Mouse (Mus musculus) hindbrain, embryonic 10.5 days (tissue): ENCODE measurements around the gene Gm21708. TPM values are rescaled to one million over a fixed set of nuclear protein-coding genes. Genes with fewer than 3 reads are reported as not detected.
"Not testable (repeated sequence)": the region's sequence is repeated elsewhere in the genome, so short reads cannot be mapped to it uniquely, and the experiment has no call there.

ENCODE experiments used
- DNase-seq: peaks from one replicate; pipeline ENCODE4 v3.0.0-alpha.2; 2017; ENCODE audit warnings: low spot score
- H3K27ac ChIP-seq: fragments of 300-500 bp; sonication (generic); 2 replicates; pipeline ENCODE4 v1.5.1; 2016; ENCODE audit warnings: mild to moderate bottlenecking, moderate library complexity
- H3K27me3 ChIP-seq: fragments of 300-500 bp; sonication (generic); 2 replicates; pipeline ENCODE4 v1.6.1; 2016; ENCODE audit warnings: mild to moderate bottlenecking; ENCODE audit not compliant: poor library complexity, insufficient read depth, severe bottlenecking
- H3K36me3 ChIP-seq: fragments of 300-500 bp; sonication (generic); 2 replicates; pipeline ENCODE4 v1.6.1; 2016; ENCODE audit warnings: mild to moderate bottlenecking, moderate library complexity
- H3K4me1 ChIP-seq: fragments of 300-500 bp; sonication (generic); replicated peaks from 2 replicates; pipeline ENCODE4 v1.6.1; 2016; ENCODE audit warnings: mild to moderate bottlenecking
- H3K4me3 ChIP-seq: fragments of 300-500 bp; sonication (generic); 2 replicates; pipeline ENCODE4 v1.5.1; 2016; ENCODE audit warnings: mild to moderate bottlenecking, moderate library complexity
- H3K9me3 ChIP-seq: fragments of 300-500 bp; sonication (generic); 2 replicates; pipeline ENCODE4 v1.6.1; 2016; ENCODE audit warnings: mild to moderate bottlenecking, moderate library complexity
- WGBS: fragments of 180-500 bp; shearing (Covaris S2); methylation state at CpG from one replicate; pipeline ENCODE4 v1.1.7; 2016; 5-methylcytosine and 5-hydroxymethylcytosine counted together
- polyA plus RNA-seq: library from polyadenylated mRNA; unstranded; fragments of >200 nt; fragmentation: Nextera tagmentation; extraction: Ambion mirVana; gene quantifications from 2 replicates; pipeline ENCODE4 v1.2.1, GENCODE M21; 2016

Gene Gm21708
- polyA plus RNA-seq = not detected in 2 replicates

DNA sequence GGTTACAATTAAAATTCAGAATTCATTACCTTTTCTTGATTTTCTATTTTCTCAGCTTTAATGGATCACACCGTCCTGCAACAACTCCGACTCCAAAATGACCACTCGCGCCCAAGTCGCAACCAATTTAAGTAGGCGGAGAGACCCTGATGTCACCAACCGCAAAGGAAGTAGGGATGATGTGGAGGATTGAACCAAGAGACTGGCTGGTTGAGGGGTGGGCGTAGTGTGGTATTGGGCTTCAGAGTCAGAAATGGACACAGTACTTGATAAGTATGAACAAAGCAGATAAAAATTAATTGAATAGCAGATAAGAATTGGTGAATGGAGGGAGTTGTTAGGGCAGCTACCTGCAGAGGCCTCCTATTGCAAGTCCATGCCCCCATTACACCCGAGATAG lies at the start of gene Gm21708, which contains the start of gene Gm21704:
TSS of gene Gm21708 (minus strand) at position 101 of the 400 bp plus-strand sequence.
TSS of gene Gm21704 (minus strand) at position 101 of the 400 bp plus-strand sequence.
- not testable (repeated sequence) for H3K9me3 ChIP-seq, H3K4me3 ChIP-seq, H3K36me3 ChIP-seq, H3K27ac ChIP-seq, H3K27me3 ChIP-seq, DNase-seq, H3K4me1 ChIP-seq
- WGBS = no CpG with 5 or more reads among the region's 9 CpGs

Other genes with a start within 250 kb of the Gm21708 start
- gene Gm21677, start 103.7 kb downstream of the Gm21708 start, polyA plus RNA-seq = not detected in 2 replicates
- not detected in 2 replicates for gene Gm21693, start 64.8 kb downstream of the Gm21708 start, polyA plus RNA-seq
- not detected in 2 replicates for gene Gm21704, start within 50 bp of the Gm21708 start, polyA plus RNA-seq